Mouse (Mus musculus): ENCODE measurements around the gene Rabgef1. TPM values are rescaled to one million over a fixed set of nuclear protein-coding genes. Genes with fewer than 3 reads are reported as not detected.

Rabgef1 gene
- total and polyA plus RNA-seq, 3 experiments, result 20.1 to 34.4 (median 26.4) TPM

DNA sequence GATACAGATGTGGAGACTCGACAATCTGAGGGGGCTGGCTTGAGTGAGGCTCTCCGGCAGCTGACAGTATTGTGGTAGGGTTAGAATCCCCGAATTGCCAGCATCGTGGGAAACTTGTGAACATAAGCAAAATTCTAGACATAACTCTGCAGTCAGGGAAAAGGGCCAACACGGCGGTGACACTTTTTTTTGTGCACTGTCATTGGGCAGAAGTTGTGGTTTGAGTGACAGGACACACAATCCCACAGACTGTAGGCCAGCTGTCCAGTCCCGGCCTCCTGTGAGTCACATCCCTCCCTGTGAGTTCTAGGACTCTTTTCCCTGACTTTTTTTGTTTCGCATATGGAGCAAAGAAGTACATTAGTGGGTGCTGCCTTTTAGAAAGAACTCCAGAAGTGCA lies 25.6 kb upstream of the Rabgef1 start:
- TF ChIP-seq RAD21 (IDR thresholded peaks at IDR 0.05; ENCODE audit: low read depth, low read length) (no peak), SIN3A (IDR thresholded peaks at IDR 0.05; ENCODE audit: low read length) (no peak), NELFE (IDR thresholded peaks at IDR 0.05; ENCODE audit: low read depth, low read length) (no peak), KAT2A (IDR thresholded peaks at IDR 0.05; ENCODE audit: insufficient replicate concordance, low read length) (no peak), CHD1 (IDR thresholded peaks at IDR 0.05; ENCODE audit: low read depth, low read length) (no peak), BHLHE40 (IDR thresholded peaks at IDR 0.05; ENCODE audit: low read depth, low read length) (no peak), POLR2AphosphoS2 (IDR thresholded peaks at IDR 0.05; ENCODE audit: low read depth, low read length) (no peak), MAFK (IDR thresholded peaks at IDR 0.05; ENCODE audit: insufficient replicate concordance, low read length) (no peak)
- Histone ChIP-seq H3K9ac (ENCODE audit: insufficient read depth, low read depth) (no peak overlapping the region), H3K79me2 (replicated peaks; ENCODE audit: control insufficient read depth, extremely low read depth, insufficient read depth, poor library complexity, severe bottlenecking) (no peaks in the 10 kb centered on the region), H3K36me3 (replicated peaks in 1 of 2; ENCODE audit: control insufficient read depth in 1 of 2, insufficient read depth in 1 of 2, low read length in 1 of 2) (peaks cover 4 to 39% of the 10 kb centered on the region in 2 experiments), H3K4me1 (ENCODE audit: control insufficient read depth in 1 of 2, insufficient read depth in 2 of 2) (peaks cover 6 to 53% of the 10 kb centered on the region in 2 experiments), H3K27ac (ENCODE audit: insufficient read depth, low read depth) (no peak overlapping the region), H3K27me3 (replicated peaks) (no peaks in the 10 kb centered on the region), H3K4me2 (ENCODE audit: insufficient read depth, low read depth, poor library complexity, severe bottlenecking) (peak overlapping the region; percentile 84; the same call in 1 of the 2 replicates), H3K4me3 (replicated peaks in 1 of 3; ENCODE audit: low read depth in 2 of 3, low read length in 2 of 3, poor library complexity in 1 of 3) (peak overlapping the region in 1 of 3 experiments; percentile 80), H3K9me3 (replicated peaks; ENCODE audit: low read length) (no peaks in the 10 kb centered on the region)
- in situ Hi-C loops (cut with MboI; ENCODE audit: low pct_ligation_motif_present, low pct_unique_long_range_greater_than_20kb, low sequenced_read_pairs), result no loop called here
- no peak for DNase-seq (ENCODE audit: extremely low read depth)
- dilution Hi-C loops (cut with MboI; ENCODE audit: extremely low pct_ligation_motif_present, extremely low pct_unique_long_range_greater_than_20kb, low sequenced_read_pairs), result no loop called here

DNA sequence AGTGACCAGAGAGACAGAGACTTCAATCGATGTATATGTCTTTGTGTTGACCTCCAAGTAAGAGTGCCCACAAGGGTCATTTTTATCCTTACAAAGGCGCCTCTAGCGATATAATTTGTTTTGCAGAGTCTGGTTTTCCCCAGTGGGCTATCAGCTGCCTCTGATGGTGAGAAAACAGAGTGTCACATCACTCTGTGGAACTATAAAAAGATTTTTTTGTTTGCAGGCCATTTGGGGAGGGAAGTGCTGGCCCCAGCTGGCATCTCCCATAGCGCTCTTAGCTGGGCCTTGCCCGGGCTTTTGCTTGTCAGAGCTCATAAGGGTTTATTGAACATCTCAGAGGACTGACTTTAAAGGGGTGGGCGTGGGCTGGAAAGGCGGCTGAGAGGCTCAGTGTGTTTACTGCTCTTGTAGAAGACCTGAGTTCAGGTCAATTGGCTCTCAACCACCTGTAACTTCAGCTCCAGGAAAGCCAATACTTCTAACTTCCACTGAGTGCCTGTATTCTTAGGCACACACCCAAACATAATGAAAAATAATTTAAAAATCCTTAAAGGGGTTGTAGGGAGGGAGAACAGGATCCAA lies 21.8 kb upstream of the Rabgef1 start:
- dilution Hi-C loops (cut with MboI; ENCODE audit: extremely low pct_ligation_motif_present, extremely low pct_unique_long_range_greater_than_20kb, low sequenced_read_pairs), result no loop called here
- no peak for DNase-seq (ENCODE audit: extremely low read depth)
- H3K36me3 ChIP-seq (replicated peaks in 1 of 2; ENCODE audit: control insufficient read depth in 1 of 2, insufficient read depth in 1 of 2, low read length in 1 of 2), result peaks cover 19 to 48% of the 10 kb centered on the region in 2 experiments
- in situ Hi-C loops (cut with MboI; ENCODE audit: low pct_ligation_motif_present, low pct_unique_long_range_greater_than_20kb, low sequenced_read_pairs), result no loop called here
- no peaks in the 10 kb centered on the region for H3K27me3 ChIP-seq (replicated peaks)
- H3K4me3 ChIP-seq (replicated peaks in 1 of 3; ENCODE audit: low read depth in 2 of 3, low read length in 2 of 3, poor library complexity in 1 of 3), result no peak overlapping the region
- H3K79me2 ChIP-seq (replicated peaks; ENCODE audit: control insufficient read depth, extremely low read depth, insufficient read depth, poor library complexity, severe bottlenecking), result no peaks in the 10 kb centered on the region
- H3K4me1 ChIP-seq (ENCODE audit: control insufficient read depth in 1 of 2, insufficient read depth in 2 of 2), result peaks cover 13 to 77% of the 10 kb centered on the region in 2 experiments
- H3K27ac ChIP-seq (ENCODE audit: insufficient read depth, low read depth), result no peak overlapping the region
- TF ChIP-seq MXI1 (IDR thresholded peaks at IDR 0.05; ENCODE audit: low read depth, low read length), result no peak
- peak; percentile 76 for TF ChIP-seq MEF2A (IDR thresholded peaks at IDR 0.05; ENCODE audit: borderline replicate concordance, low read depth, low read length)
- TF ChIP-seq ETS1 (conservative IDR thresholded peaks at IDR 0.05; ENCODE audit: low read depth, low read length), result peak; percentile 80
- H3K4me2 ChIP-seq (ENCODE audit: insufficient read depth, low read depth, poor library complexity, severe bottlenecking), result no peak overlapping the region
- no peaks in the 10 kb centered on the region for H3K9me3 ChIP-seq (replicated peaks; ENCODE audit: low read length)
- no peak overlapping the region for H3K9ac ChIP-seq (ENCODE audit: insufficient read depth, low read depth)

DNA sequence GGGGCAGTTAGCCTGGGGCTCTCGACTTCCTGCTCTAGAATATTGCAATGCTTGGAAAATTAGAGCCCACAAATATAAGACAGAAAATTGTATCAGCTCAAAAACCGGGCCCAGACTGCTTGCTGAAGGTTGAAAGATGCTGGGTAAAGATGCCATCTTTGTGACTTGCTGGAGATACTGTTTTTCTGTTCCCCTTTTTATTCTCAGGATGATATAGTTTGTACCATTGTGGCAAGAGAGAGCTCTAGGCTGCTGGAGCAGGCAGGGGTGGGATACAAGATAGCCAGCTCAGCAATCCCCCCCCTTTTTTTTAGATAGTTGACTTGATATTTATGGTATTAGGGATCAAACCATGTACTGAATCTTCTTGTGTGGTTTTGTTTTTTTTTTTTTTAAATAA lies 17.3 kb upstream of the Rabgef1 start:
- no peak overlapping the region for H3K9ac ChIP-seq (ENCODE audit: insufficient read depth, low read depth)
- no peaks in the 10 kb centered on the region for H3K9me3 ChIP-seq (replicated peaks; ENCODE audit: low read length)
- no peak overlapping the region for H3K27ac ChIP-seq (ENCODE audit: insufficient read depth, low read depth)
- in situ Hi-C loops (cut with MboI; ENCODE audit: low pct_ligation_motif_present, low pct_unique_long_range_greater_than_20kb, low sequenced_read_pairs), result no loop called here
- dilution Hi-C loops (cut with MboI; ENCODE audit: extremely low pct_ligation_motif_present, extremely low pct_unique_long_range_greater_than_20kb, low sequenced_read_pairs), result no loop called here
- H3K4me1 ChIP-seq (ENCODE audit: control insufficient read depth in 1 of 2, insufficient read depth in 2 of 2), result peaks cover 15 to 69% of the 10 kb centered on the region in 2 experiments; a peak in 3 of 4 replicates
- no peaks in the 10 kb centered on the region for H3K79me2 ChIP-seq (replicated peaks; ENCODE audit: control insufficient read depth, extremely low read depth, insufficient read depth, poor library complexity, severe bottlenecking)
- peak; percentile 41 for DNase-seq (ENCODE audit: extremely low read depth)
- TF ChIP-seq ETS1 (conservative IDR thresholded peaks at IDR 0.05; ENCODE audit: low read depth, low read length), result 0 out of 2 replicates have a peak, but pooled peaks have one; percentile 15
- TF ChIP-seq IRF4 (IDR thresholded peaks at IDR 0.05; ENCODE audit: low read depth, low read length), result peak; percentile 93
- no peak; the same call in 1 of the 2 replicates for TF ChIP-seq CHD2 (IDR thresholded peaks at IDR 0.05; ENCODE audit: low read length)
- peak; percentile 49; the same call in 1 of the 2 replicates for TF ChIP-seq MAFK (IDR thresholded peaks at IDR 0.05; ENCODE audit: insufficient replicate concordance, low read length)
- peak; percentile 78 for TF ChIP-seq JUN (IDR thresholded peaks at IDR 0.05; ENCODE audit: insufficient read depth, low read depth, low read length)
- peak; percentile 25; the same call in 1 of the 2 replicates for TF ChIP-seq MYC (IDR thresholded peaks at IDR 0.05; ENCODE audit: low read depth, low read length)
- TF ChIP-seq BHLHE40 (IDR thresholded peaks at IDR 0.05; ENCODE audit: low read depth, low read length), result no peak
- TF ChIP-seq JUND (conservative IDR thresholded peaks at IDR 0.05; ENCODE audit: low read depth, low read length), result 0 out of 2 replicates have a peak, but pooled peaks have one; percentile 52
- peak; percentile 93 for TF ChIP-seq EP300 (IDR thresholded peaks at IDR 0.05; ENCODE audit: low read length)
- 0 out of 2 replicates have a peak, but pooled peaks have one; percentile 13 for TF ChIP-seq ELF1 (IDR thresholded peaks at IDR 0.05; ENCODE audit: low read depth, low read length)
- no peak for TF ChIP-seq NELFE (IDR thresholded peaks at IDR 0.05; ENCODE audit: low read depth, low read length)
- no peak overlapping the region for H3K4me3 ChIP-seq (replicated peaks in 1 of 3; ENCODE audit: low read depth in 2 of 3, low read length in 2 of 3, poor library complexity in 1 of 3)
- H3K4me2 ChIP-seq (ENCODE audit: insufficient read depth, low read depth, poor library complexity, severe bottlenecking), result no peak overlapping the region
- peaks cover 16 to 33% of the 10 kb centered on the region in 2 experiments for H3K36me3 ChIP-seq (replicated peaks in 1 of 2; ENCODE audit: control insufficient read depth in 1 of 2, insufficient read depth in 1 of 2, low read length in 1 of 2)
- no peaks in the 10 kb centered on the region for H3K27me3 ChIP-seq (replicated peaks)
